Mouse (Mus musculus) adrenal gland, postnatal 36 days (tissue): ENCODE results near the gene Fxyd3. TPM values are rescaled to one million over a fixed set of nuclear protein-coding genes. Genes with fewer than 3 reads are reported as not detected.

Experiments
- DNase-seq, 2 experiments: peaks; one replicate each; pipeline ENCODE4 v3.0.0; 2021; ENCODE audit warnings: mixed read lengths in 1 of 2
- microRNA-seq: library from miRNA; unstranded; fragments of <30 nt; microRNA quantifications from one replicate; pipeline ENCODE4 v1.2.0, GENCODE M21; 2021
- total RNA-seq, 2 experiments: library from RNA; stranded (reverse); gene quantifications; 2 replicates each; pipeline ENCODE4 v1.2.3; 2021

The Fxyd3 gene
- total RNA-seq, 2 experiments from 2014 or later = 1.5 to 2.3 TPM

DNA sequence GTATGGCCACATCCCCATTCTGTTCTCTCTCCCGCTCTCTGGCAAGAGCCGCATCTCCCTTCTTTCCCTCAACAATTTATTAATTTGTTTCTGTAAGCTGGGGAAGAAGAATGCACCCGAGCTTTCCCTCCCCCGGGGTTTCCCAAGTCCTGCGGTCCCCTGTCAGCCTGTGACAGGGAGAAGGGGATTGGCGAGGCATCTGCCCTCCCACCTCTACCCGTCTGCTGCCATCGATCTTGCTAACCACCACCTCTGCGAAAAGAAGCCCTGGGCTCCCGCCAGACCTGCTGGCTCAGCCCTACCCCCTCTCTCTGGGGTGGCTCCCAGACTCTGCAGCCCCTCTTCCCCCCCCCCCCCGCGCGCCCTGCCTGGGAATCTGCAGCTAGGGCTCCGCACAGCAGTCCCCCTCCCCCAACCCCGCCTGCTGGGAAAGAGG lies 26.6 kb downstream of the Fxyd3 start:
- DNase-seq = no peak

DNA sequence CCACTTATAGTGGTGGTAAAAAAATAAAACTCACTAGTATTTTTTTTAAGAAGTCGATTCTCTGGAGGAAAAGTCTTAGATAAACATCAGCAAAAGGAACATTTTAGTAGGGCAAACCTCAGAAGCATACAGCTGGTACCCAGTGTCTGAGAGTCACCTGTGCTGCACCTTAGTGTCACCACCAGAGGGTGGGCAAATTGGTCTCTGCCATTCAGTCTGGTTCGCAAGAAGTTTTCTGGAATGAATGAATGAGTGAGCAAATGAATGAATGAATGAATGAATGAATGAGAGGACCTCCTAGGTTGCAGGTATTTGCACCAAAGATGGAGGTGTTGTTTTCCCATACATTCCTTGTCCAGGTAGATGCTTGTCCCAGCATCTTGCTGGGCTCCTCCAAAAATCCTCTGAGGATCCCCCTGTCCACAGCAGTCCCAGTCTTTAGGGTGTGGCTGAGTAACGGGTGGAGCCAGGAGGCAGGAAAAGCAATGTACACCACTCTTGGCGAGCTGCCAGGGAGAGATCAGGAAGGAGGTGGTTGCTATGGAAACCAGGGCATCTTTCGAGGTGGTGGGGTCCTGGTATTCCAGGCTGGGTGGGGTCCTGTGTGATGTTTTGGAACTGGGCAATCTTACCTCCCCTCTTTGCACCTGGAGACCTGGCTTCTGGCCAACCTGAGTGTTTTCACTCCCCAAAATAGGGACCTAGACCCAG lies 27.2 kb downstream of the Fxyd3 start:
- DNase-seq = no peak

DNA sequence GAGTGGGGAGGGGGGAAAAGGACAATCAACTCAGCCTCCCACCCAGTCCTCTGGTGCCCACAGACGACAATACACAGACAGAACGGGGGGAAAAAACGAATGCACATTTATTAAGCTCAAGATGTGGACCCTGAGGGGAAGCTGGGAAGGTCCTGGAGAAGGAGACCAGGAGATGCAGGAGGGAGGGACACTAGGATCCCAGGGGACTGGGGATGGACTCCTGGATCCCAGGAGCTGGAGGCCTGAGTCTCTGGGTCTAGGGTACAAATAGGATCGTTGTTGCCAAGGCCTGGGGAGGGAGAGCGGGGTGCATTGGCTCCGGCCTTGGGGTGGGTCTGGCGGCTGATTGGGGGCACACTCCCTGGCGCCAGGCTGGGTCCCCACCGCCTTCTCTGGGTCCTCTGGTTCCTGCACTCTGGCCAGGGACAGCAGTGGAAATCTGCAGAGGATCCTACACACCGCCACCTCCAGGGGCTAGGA lies 34.0 kb downstream of the Fxyd3 start, which contains the start of gene Fxyd5:
Fxyd5 (minus strand) TSS at position 51 of the 480 bp plus-strand sequence.
- DNase-seq = no peak

DNA sequence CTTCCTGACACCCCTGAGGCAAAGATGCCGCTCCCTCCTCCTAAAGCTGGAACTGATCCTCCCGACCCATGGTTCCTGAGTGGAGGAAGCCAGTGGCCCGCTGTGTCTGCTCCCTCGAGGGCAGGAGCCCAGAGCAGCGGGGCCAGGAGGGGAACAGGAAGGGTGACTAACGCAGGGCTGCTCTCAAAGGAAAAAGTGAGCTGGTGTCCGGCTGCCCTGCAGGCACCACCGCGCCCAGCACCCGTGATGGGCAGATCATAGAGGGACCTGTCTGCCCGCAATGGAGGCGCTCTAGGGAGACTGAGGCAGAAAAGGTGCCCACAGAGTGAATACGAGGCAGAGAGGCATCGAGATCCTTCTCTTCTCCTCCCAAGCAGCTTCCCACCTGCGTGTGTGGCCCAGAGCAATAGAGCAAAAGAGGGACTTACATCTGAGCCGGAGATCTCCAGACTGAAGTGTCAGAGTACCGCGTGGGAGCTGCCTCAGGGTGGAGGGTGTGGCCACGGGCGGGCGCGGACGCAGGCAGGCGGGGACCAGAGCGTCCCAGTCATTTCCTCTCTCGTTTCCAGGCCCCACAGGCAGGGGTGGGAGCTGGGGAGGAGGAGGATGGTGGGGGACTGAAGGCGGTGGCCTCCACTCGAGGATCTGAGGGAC lies 34.7 kb downstream of the Fxyd3 start:
- peak; percentile 71 to 79 for DNase-seq

DNA sequence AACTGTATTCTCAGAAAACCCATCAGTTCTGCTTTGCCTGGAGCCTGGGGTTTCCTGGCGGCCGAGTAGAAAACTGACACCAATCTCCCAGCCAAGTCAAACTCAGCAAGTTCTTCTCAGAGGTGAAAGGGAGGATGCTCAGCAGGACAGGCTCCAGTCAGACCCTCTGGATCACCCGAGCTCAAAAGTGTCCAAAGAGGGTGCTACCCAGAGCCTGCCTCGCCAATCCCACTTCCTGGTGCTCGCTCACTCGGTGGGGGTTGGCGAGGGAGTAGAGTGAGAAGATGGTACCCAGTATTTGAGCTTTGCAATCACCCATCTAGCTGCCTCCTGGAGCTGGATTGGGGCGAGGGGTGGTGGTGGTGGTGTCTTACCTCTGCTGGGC lies 35.5 kb downstream of the Fxyd3 start:
- no peak for DNase-seq

DNA sequence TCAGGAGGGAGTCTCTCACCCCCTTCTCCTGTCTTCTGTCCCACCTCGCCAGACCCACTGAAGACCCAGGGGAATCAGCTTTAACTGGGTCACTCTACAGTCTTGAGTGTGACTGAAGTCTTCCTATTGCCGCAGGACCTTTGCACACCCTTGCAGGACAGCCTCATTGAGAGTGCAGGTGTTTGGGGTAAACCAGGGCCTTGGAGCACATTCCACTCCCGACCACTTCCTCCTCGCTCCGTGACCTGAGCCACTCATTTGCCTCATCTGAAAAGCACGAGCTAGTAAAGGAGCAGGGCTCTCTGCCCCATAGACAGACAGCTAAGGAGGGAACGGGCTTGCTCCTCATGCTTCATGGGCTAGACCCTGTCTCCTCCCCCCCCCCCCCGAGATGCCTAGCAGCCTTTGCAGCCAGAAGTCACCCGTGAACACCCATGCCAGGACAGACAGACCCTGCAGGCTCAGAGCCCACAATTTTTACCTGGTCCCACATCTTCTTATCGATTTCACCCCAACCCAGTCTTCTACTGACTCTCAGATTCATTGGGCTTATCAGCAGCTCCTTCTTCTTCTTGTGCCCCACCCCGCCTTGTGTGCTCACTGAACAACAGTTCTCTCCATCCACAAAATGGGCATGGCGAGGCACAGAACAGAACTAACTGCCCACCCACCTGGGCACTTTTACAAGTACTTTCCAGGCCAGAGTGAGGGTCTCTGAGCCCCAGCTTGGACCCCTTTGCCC lies 36.1 kb downstream of the Fxyd3 start:
- DNase-seq = no peak

DNA sequence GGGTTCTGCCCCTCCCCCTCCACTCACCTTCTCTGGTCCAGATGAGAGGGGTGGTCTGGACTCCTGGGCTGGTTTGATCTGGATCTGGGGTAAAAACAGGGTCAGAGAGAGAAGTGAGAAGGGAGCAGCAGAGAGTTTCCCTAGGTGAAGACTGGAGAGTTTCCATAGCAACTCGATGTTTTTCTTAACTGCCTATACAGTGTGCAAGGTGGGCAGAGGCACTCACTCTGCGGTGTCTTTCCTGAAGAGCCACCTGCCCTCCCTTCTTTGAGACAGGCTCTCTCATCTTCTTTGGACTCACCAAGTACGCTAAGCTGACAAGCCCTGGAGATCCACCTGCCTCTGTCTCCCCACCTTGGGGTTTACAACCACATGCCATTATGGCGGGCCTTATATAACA lies 37.5 kb downstream of the Fxyd3 start:
- no peak for DNase-seq

DNA sequence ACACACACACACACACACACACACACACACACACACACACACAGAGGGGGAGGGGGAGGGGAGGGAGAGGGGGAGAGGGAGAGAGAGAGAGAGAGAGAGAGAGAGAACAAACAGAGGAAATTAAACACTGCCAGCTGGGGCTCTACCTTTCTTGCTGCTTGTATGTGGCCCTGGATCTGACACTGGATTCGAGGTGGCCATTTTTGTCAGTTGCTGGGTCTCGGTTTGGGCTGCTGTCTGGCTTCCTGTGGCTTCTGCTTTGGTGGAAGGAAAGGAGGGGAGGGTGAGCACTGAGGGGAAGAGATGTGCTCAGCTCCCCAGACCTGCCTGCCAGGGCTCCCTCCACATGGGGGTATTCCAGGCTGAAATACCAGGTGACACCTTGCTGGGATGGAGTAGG lies 38.8 kb downstream of the Fxyd3 start:
- no peak for DNase-seq

DNA sequence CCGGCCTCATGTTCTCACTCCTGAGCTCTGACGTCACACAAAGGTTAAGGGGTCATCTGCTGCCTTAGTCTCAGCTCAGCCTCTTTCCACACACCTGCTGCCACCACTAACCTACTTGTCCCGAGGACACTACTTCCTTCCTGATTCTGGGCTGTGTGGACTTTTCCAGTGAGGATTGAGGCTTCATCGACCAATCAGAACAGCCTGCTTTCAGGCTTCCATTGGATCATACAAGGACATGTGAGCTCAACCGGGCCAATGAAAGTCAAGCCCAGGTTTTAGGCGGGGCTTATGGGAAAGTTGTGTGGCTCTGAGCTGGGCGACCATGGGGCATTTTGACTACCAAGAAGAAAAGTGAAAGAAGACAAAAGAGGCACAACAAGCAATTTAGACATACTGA lies 39.6 kb downstream of the Fxyd3 start:
- DNase-seq = no peak

DNA sequence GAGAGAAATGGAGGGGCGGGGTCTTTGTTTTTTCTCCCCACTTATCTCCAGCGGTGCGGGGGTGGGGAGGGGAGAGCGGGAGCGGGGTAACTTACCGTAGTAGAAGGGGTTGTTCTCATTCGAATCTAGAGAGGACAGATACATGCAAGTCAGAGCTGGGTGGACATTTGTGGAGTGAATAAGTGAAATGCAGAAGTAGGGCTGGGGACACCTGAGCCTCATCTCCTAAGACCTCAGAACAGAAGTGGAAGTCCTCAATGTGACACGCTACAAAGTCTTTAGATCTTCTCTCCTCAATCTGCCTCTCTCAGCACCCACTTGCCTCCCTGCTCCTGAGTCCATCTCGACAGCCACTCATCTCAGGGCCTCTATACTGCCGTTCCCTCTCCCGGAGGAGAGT lies 41.2 kb downstream of the Fxyd3 start:
- DNase-seq = no peak

DNA sequence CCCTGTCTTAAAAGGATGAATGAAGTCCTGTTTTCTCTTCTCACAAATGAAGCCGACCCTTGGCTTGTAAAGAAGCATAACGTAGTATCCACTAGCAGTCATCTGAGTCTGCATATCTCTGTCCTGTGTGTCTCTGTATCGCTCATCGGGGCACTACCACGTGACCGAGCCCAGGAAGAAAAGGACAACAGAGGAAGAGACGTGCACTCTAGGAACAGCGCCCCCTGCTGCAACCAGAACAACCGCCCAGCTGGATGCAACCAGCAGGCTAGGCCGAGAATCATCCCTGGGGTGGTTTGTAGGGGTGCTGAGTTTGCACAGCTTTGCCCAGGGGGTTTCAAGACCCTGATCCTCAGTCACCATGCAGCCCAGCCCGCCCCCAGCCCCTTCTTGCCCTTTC lies 41.7 kb downstream of the Fxyd3 start:
- peak in 1 of 2 experiments; percentile 59 for DNase-seq

DNA sequence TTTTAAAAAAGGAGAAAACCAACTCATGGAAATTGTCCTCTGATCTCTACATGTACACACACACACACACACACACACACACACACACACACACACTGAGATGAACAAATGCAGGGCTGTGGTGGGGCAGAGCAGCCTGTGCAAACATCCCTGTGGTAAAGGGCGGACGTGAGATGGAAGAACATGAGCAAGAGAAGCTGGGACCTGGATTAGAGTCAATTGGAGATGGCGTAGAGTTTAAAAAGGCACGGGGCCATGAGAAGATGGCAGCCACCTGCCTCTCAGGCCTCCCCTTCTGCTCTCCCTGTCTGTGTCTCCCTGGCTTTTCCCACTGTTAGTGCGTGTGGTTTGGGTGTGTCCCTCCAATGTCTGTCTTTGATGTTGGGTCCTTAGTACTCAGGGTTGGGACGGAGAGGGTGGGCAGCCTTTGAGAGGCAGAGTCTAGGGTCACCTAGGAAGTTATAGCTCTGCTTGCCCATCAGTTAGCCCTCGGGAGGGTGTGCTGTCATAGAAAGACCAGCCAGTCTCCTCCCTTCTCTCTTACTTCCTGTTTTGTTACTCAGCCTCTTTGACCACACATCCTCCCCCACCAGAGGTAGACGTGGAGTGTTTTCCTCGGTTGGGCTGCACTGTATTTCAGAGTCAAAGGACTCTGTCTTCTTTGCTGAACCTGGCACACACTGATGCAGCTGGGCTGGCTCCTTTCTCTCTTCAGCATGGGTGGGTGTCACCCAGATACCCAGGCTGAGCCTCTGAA lies 42.9 kb downstream of the Fxyd3 start:
- DNase-seq = no peak

DNA sequence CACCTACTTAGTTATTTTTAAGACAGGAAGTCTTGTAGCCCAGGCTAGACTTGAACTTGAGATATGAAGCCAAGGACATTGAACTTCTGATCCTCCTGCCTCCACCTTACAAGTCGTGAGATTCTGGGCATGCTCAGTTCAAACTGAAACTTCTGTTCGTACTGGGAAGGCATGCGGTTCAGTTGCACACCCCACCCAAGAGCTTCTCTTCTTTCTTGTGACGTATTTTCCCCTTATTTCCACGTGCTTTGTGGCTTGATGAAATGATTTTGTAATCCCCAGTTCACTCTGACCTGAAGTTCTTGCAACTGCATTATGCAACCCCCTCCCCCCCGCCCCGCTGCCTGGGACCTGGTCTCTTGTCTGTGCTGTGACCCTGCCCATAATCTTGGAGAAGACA lies 44.8 kb downstream of the Fxyd3 start:
- no peak for DNase-seq

DNA sequence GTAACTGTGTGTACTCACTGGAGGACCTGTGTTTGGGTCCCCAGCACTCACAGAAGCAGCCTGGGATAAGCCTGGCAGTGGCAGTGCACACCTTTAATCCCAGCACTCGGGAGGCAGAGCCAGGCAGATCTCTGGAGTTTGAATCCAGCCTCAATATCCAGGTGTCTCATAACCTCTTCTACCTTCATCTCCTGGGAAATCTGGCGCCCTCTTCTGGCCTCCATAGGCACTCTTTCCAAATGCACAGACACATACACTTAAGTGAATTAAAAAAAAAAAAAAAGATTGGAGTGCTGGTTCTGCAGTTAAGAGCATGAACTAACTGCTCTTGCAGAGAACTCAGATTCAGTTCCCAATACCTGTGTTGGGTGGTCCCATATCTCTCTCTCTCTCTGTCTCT lies 45.8 kb downstream of the Fxyd3 start:
- DNase-seq = no peak

DNA sequence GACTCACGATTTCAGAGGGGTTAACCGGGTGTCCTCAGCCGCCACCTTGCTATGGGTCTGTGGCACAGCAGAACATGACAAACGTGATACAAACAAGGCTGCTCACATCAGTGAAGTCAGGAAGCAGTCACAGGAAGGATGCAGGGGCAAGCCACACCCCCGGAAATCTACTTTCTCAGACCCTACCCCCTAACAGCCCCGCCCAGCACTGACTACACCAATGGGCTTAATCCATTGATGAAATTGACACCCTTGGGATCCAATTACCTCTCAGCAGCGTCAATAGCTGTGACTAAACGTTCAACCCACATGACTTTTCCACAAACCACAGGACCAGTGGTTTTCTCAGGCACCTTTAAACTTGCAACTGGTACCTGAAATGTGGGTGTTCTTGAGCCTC lies 47.9 kb downstream of the Fxyd3 start:
- no peak for DNase-seq

Small RNA genes within 50 kb of the gene (microRNA-seq; reads per million reads assigned to microRNA genes)
- not detected for gene Mir7050

Other genes with a start within 250 kb of the Fxyd3 start
- under 1 TPM in 1 of 2 experiments, not detected in 1; 0.33 TPM for gene Ffar3, start 220.5 kb downstream of the Fxyd3 start, total RNA-seq
- not detected for gene Ffar1, start 215.1 kb downstream of the Fxyd3 start, total RNA-seq
- gene Cd22, start 196.4 kb downstream of the Fxyd3 start, total RNA-seq = under 1 TPM; 0.56 TPM
- under 1 TPM; 0.20 to 0.46 TPM for gene Mag, start 161.8 kb downstream of the Fxyd3 start, total RNA-seq
- 10 to 100 TPM in 1 of 2 experiments, not detected in 1; 11.7 TPM for gene Hamp2, start 152.0 kb downstream of the Fxyd3 start, total RNA-seq
- 10 to 100 TPM in 1 of 2 experiments, not detected in 1; 23.5 TPM for gene Hamp, start 132.7 kb downstream of the Fxyd3 start, total RNA-seq
- gene Usf2, start 119.9 kb downstream of the Fxyd3 start, total RNA-seq = 100 to 1,000 TPM; 112 to 141 TPM
- 10 to 100 TPM in 1 of 2 experiments, 1 to 10 TPM in 1; 6.1 to 14.6 TPM for gene Lsr, start 103.2 kb downstream of the Fxyd3 start, total RNA-seq
- gene Fam187b, start 102.9 kb downstream of the Fxyd3 start, total RNA-seq = under 1 TPM; 0.30 to 0.96 TPM
- 100 to 1,000 TPM in 1 of 2 experiments, 10 to 100 TPM in 1; 34.8 to 103 TPM for gene Fxyd5, start 34.2 kb downstream of the Fxyd3 start, total RNA-seq
- 1 to 10 TPM; 1.2 to 1.6 TPM for gene Fxyd7, start 25.2 kb downstream of the Fxyd3 start, total RNA-seq
- gene Fxyd1, start 19.5 kb downstream of the Fxyd3 start, total RNA-seq = 100 to 1,000 TPM; 167 to 239 TPM
- 1 to 10 TPM; 2.7 to 5.4 TPM for gene Lgi4, start 17.4 kb downstream of the Fxyd3 start, total RNA-seq
- gene Hpn, start 38.6 kb upstream of the Fxyd3 start, total RNA-seq = under 1 TPM; 0.66 to 0.93 TPM
- 10 to 100 TPM; 16.5 to 16.7 TPM for gene Scn1b, start 50.3 kb upstream of the Fxyd3 start, total RNA-seq
- 10 to 100 TPM; 36.7 to 59.1 TPM for gene Gramd1a, start 79.2 kb upstream of the Fxyd3 start, total RNA-seq
- gene Scgb2b2, start 213.8 kb upstream of the Fxyd3 start, total RNA-seq = not detected
- not detected for gene Scgb1b2, start 215.1 kb upstream of the Fxyd3 start, total RNA-seq